Mouse (Mus musculus) olfactory bulb, adult 2 months (tissue): ENCODE measurements around the gene Minos1.

ENCODE experiments used
- CTCF ChIP-seq: fragments of 200-500 bp; IDR thresholded peaks from 2 replicates; pipeline ENCODE4 v1.5.1; 2012; ENCODE audit warnings: low read depth, mild to moderate bottlenecking, low read length, moderate library complexity; ENCODE audit not compliant: insufficient read depth
- POLR2A ChIP-seq: fragments of 200-500 bp; IDR thresholded peaks from 2 replicates; pipeline ENCODE4 v1.6.1; 2012; ENCODE audit warnings: mild to moderate bottlenecking, low read depth, low read length, moderate library complexity; ENCODE audit not compliant: insufficient read depth

DNA sequence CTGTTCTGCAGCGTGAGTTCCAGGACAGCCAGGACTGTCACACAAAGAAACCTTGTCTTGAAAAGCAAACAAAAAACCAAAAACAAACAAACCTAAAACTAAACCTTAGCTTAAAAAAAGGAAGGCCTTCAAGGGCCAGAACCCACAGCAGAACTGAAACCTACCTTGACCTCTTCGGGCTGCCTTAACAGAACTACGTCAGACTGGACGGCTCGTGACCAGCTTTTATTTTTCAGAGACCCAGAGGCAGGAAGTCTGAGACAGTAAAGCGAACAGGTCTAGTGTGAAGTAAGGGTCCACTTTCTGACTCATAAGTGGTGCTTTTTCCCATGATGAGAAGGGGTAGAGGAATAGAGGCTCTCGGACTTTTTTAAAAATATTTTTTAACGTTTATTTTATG lies 35.3 kb upstream of the Minos1 start:
- TF ChIP-seq CTCF, result no peak
- TF ChIP-seq POLR2A, result no peak
